Mouse (Mus musculus) neutrophil, adult 5-6 weeks (primary cell): ENCODE results near the gene Pfkm. TPM values are rescaled to one million over a fixed set of nuclear protein-coding genes. Genes with fewer than 3 reads are reported as not detected.

Experiments used
- ATAC-seq: fragments of 151-379, 151-347 bp; 2 replicates; pipeline ENCODE4 v1.8.0; 2017; ENCODE audit warnings: mild to moderate bottlenecking, moderate TSS enrichment; ENCODE audit not compliant: insufficient number of reproducible peaks, poor library complexity, low FRiP score, severe bottlenecking; ENCODE audit errors: extremely low read depth
- total RNA-seq: library from RNA; stranded (forward); fragments of 200-1000 nt; gene quantifications from 2 replicates; pipeline ENCODE4 v1.2.3, GENCODE M21; 2017

The Pfkm gene
- total RNA-seq, 1 experiment from 2014 or later = 2.6 TPM

- ATAC-seq = no peak
Measured at GRCm38 (mm10) chr15:98131942-98132655, 39.7 kb downstream of the Pfkm start.

- ATAC-seq = no peak
Measured at GRCm38 (mm10) chr15:98133471-98133870, 41.1 kb downstream of the Pfkm start.

GRCm38 (mm10) chr15:98134034-98134433, 41.6 kb downstream of the Pfkm start:
- ATAC-seq = no peak

- ATAC-seq = no peak
Measured at GRCm38 (mm10) chr15:98134666-98135065, 42.3 kb downstream of the Pfkm start.

GRCm38 (mm10) chr15:98135671-98136070, 43.3 kb downstream of the Pfkm start:
- ATAC-seq = no peak

GRCm38 (mm10) chr15:98136871-98137270, 44.5 kb downstream of the Pfkm start:
- ATAC-seq = no peak

- no peak for ATAC-seq
Measured at GRCm38 (mm10) chr15:98139763-98140162, 47.4 kb downstream of the Pfkm start.

GRCm38 (mm10) chr15:98140809-98141208, 48.4 kb downstream of the Pfkm start:
- no peak for ATAC-seq

GRCm38 (mm10) chr15:98142515-98142914, 50.1 kb downstream of the Pfkm start:
- no peak for ATAC-seq

- no peak for ATAC-seq
Measured at GRCm38 (mm10) chr15:98144861-98145507, 52.6 kb downstream of the Pfkm start.

GRCm38 (mm10) chr15:98145559-98146181, 53.3 kb downstream of the Pfkm start:
- peak; percentile 88 for ATAC-seq

- ATAC-seq = no peak
Measured at GRCm38 (mm10) chr15:98148356-98148755, 56.0 kb downstream of the Pfkm start.

GRCm38 (mm10) chr15:98149166-98149602, 56.8 kb downstream of the Pfkm start:
- ATAC-seq = no peak

GRCm38 (mm10) chr15:98152916-98153315, 60.5 kb downstream of the Pfkm start:
- ATAC-seq = no peak

GRCm38 (mm10) chr15:98153625-98154024, 61.2 kb downstream of the Pfkm start:
- ATAC-seq = peak; percentile 55; the same call in 1 of the 2 replicates

GRCm38 (mm10) chr15:98154146-98154545, 61.8 kb downstream of the Pfkm start:
- no peak for ATAC-seq

- no peak for ATAC-seq
Measured at GRCm38 (mm10) chr15:98154631-98155030, 62.2 kb downstream of the Pfkm start.

- ATAC-seq = no peak
Measured at GRCm38 (mm10) chr15:98155272-98155671, 62.9 kb downstream of the Pfkm start.

GRCm38 (mm10) chr15:98155944-98156343, 63.6 kb downstream of the Pfkm start:
- ATAC-seq = no peak

GRCm38 (mm10) chr15:98157253-98157652, 64.9 kb downstream of the Pfkm start:
- no peak for ATAC-seq
